Comparison of ENCODE assay signal across 23 mouse cellular contexts in the genomic region with DNA sequence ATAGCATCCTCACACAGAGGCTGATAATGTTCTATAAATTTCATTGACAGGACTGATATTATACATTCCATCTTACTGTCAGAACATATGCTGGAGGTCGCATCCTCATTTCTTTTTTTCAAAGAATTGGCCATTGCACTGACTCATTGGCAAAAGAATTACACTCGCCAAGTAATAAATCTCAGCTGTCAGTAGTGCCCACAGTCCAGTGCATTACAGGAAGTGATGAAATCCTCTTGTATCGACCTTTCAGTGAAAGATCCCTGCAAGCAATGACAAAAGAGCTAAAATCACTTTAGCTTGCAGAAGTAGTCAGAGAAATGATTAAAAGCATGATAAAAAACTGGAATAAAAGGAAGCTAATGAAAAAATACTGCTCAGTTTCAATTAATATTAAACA.
DNase-seq lines count a peak whose midpoint lies in the region; ATAC-seq lines count a peak whose summit lies in the region.
"Had no signal": no experiment of that assay in that cellular context is flagged by ENCODE, and none has a peak within 500 bp of the region (broad histone marks: within the 10 kb centered on the region; RNA-seq: fewer than 3 reads in every experiment).

No protein-coding gene starts in this region.

- peak; percentile 6 for DNase-seq in embryo, embryonic 11 days
- DNase-seq in embryo, embryonic 10 days (ENCODE audit: low spot score) = no peak
- peak; percentile 55 for DNase-seq in NIH3T3 (ENCODE audit: low read depth)
- no peak for DNase-seq in frontal cortex, adult 2 months (ENCODE audit: extremely low spot score in 1 of 2, low spot score in 1 of 2)
- no peak for DNase-seq in c-Kit-positive CD71-positive TER-119-positive erythroid progenitor cells, embryonic 14.5 days (ENCODE audit: low spot score)
- DNase-seq: adrenal gland, postnatal 25 days; cerebellum, adult 11 months; cerebellum, adult 9-11 months; kidney, postnatal 25 days; liver, postnatal 0 days; lung, postnatal 10 days; retina, postnatal 1 day; right cerebral cortex, postnatal 25 days; spleen, adult 18-20 months had no signal

- H3K27me3 ChIP-seq in neural tube, embryonic 12.5 days (replicated peaks) = no peaks in the 10 kb centered on the region
- H3K27me3 ChIP-seq in neural tube, embryonic 15.5 days (replicated peaks) = no peaks in the 10 kb centered on the region
- H3K27me3 ChIP-seq: embryonic facial prominence, embryonic 12.5 days; forebrain, embryonic 12.5 days; limb, embryonic 12.5 days; midbrain, embryonic 13.5 days had no signal

- H3K9ac ChIP-seq in neural tube, embryonic 12.5 days = no peak overlapping the region
- no peak overlapping the region for H3K9ac ChIP-seq in neural tube, embryonic 15.5 days (replicated peaks)
- H3K9ac ChIP-seq: embryonic facial prominence, embryonic 12.5 days; forebrain, embryonic 12.5 days; limb, embryonic 12.5 days; liver, postnatal 0 days; midbrain, embryonic 13.5 days had no signal

- H3K27ac ChIP-seq in neural tube, embryonic 12.5 days = no peak overlapping the region
- H3K27ac ChIP-seq in neural tube, embryonic 15.5 days (replicated peaks) = no peak overlapping the region
- H3K27ac ChIP-seq: embryonic facial prominence, embryonic 12.5 days; forebrain, embryonic 12.5 days; layer of hippocampus, adult 2 months; limb, embryonic 12.5 days; midbrain, embryonic 13.5 days had no signal

- no peak overlapping the region for H3K4me3 ChIP-seq in neural tube, embryonic 12.5 days
- H3K4me3 ChIP-seq in neural tube, embryonic 15.5 days (replicated peaks) = no peak overlapping the region
- H3K4me3 ChIP-seq: embryonic facial prominence, embryonic 12.5 days; forebrain, embryonic 12.5 days; layer of hippocampus, adult 2 months; limb, embryonic 12.5 days; midbrain, embryonic 13.5 days had no signal

- no peaks in the 10 kb centered on the region for H3K36me3 ChIP-seq in neural tube, embryonic 12.5 days
- no peaks in the 10 kb centered on the region for H3K36me3 ChIP-seq in neural tube, embryonic 15.5 days
- H3K36me3 ChIP-seq: embryonic facial prominence, embryonic 12.5 days; forebrain, embryonic 12.5 days; limb, embryonic 12.5 days; midbrain, embryonic 13.5 days had no signal

- H3K4me1 ChIP-seq in neural tube, embryonic 12.5 days = no peaks in the 10 kb centered on the region
- H3K4me1 ChIP-seq in neural tube, embryonic 15.5 days = no peaks in the 10 kb centered on the region
- H3K4me1 ChIP-seq: embryonic facial prominence, embryonic 12.5 days; forebrain, embryonic 12.5 days; limb, embryonic 12.5 days; midbrain, embryonic 13.5 days had no signal

- WGBS in neural tube, embryonic 12.5 days = 65% methylated on average over 3 of the region's 3 CpGs
- WGBS in neural tube, embryonic 15.5 days = 58% methylated on average over 3 of the region's 3 CpGs

- no peak overlapping the region for H3K4me2 ChIP-seq in neural tube, embryonic 12.5 days (replicated peaks)
- no peak overlapping the region for H3K4me2 ChIP-seq in neural tube, embryonic 15.5 days
- H3K4me2 ChIP-seq: embryonic facial prominence, embryonic 12.5 days; forebrain, embryonic 12.5 days; limb, embryonic 12.5 days; liver, embryonic 11.5 days; midbrain, embryonic 13.5 days had no signal

- peak; percentile 75; the same call in 1 of the 2 replicates for ATAC-seq in neural tube, embryonic 12.5 days (ENCODE audit: low FRiP score, low read depth)
- ATAC-seq in neural tube, embryonic 15.5 days (ENCODE audit: low FRiP score) = no peak
- ATAC-seq: intestine, postnatal 0 days; liver, postnatal 0 days; midbrain, embryonic 13.5 days had no signal

- no peaks in the 10 kb centered on the region for H3K9me3 ChIP-seq in neural tube, embryonic 12.5 days
- H3K9me3 ChIP-seq in neural tube, embryonic 15.5 days (replicated peaks) = no peaks in the 10 kb centered on the region
- H3K9me3 ChIP-seq: embryonic facial prominence, embryonic 12.5 days; forebrain, embryonic 12.5 days; limb, embryonic 12.5 days; midbrain, embryonic 13.5 days had no signal

Comparison
In these comparisons a context has a peak if more than half of its experiments do, and no peak if none do; other contexts are left out.
1. DNase-seq: peak in embryo, embryonic 11 days (single experiment) and NIH3T3 (single experiment); none in embryo, embryonic 10 days (single experiment), frontal cortex, adult 2 months (0 of 2) and c-Kit-positive CD71-positive TER-119-positive erythroid progenitor cells, embryonic 14.5 days (single experiment).